ENCODE assay signal across 26 mouse cellular contexts in the genomic region with DNA sequence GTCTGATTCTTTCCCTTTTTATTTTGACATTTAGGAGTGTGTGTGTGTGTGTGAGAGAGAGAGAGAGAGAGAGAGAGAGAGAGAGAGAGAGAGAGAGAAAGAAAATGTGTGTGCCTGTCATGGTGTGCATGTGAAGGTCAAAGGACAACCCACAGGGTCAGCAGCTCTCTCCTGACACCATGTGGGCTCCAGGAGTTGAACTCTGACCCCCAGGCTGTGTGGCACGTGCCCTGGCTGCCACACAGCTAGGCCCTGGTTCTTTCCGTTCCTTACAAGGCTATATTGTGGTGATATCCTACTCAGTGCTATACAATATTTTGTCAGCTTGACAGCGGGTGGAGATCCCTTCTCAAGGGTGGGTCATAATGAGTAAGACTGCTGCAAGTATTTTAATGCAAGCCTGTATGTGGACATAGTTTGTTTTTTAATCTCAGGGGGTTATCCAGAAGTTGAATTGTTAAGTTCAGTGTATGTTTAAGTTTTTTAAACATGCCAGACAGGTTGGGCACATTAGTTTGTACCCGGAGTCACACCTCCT. TPM values are rescaled to one million over a fixed set of nuclear protein-coding genes. Genes with fewer than 3 reads are reported as not detected.
A peak's percentile ranks its signal among the peaks of the same experiment; 100 is the strongest.
DNase-seq lines count a peak whose midpoint lies in the region; ATAC-seq lines count a peak whose summit lies in the region.
"Had no signal": no experiment of that assay in that cellular context is flagged by ENCODE, and none has a peak within 500 bp of the region (broad histone marks: within the 10 kb centered on the region; RNA-seq: fewer than 3 reads in every experiment).

No protein-coding gene starts in this region.

- H3K4me2 ChIP-seq in liver, embryonic 11.5 days = no peak overlapping the region
- no peak overlapping the region for H3K4me2 ChIP-seq in liver, embryonic 16.5 days (ENCODE audit: low read depth, low read length)
- H3K4me2 ChIP-seq: embryonic facial prominence, embryonic 15.5 days; heart, embryonic 13.5 days; hindbrain, embryonic 12.5 days; limb, embryonic 13.5 days; lung, embryonic 14.5 days; midbrain, embryonic 15.5 days; neural tube, embryonic 12.5 days had no signal

- H3K36me3 ChIP-seq in liver, embryonic 11.5 days (ENCODE audit: control insufficient read depth, insufficient read depth, low read length) = no peaks in the 10 kb centered on the region
- H3K36me3 ChIP-seq in liver, embryonic 16.5 days (ENCODE audit: control insufficient read depth, insufficient read depth) = no peaks in the 10 kb centered on the region
- H3K36me3 ChIP-seq: embryonic facial prominence, embryonic 15.5 days; heart, embryonic 13.5 days; hindbrain, embryonic 12.5 days; limb, embryonic 13.5 days; midbrain, embryonic 15.5 days; neural tube, embryonic 12.5 days had no signal

- WGBS in liver, embryonic 11.5 days = 59% methylated on average over 4 of the region's 4 CpGs
- 68% methylated on average over 4 of the region's 4 CpGs for WGBS in liver, embryonic 16.5 days (ENCODE audit: insufficient replicate concordance)

- intact Hi-C loops in heart, postnatal 14 days (cut with DNase I) = loop anchor here (5.0 to 10.0 kb wide), 2 partner anchors 275 to 373 kb away; a partner anchor contains a TSS

- H3K9me3 ChIP-seq in liver, embryonic 11.5 days (ENCODE audit: control insufficient read depth, low read length) = no peaks in the 10 kb centered on the region
- H3K9me3 ChIP-seq in liver, embryonic 16.5 days (replicated peaks; ENCODE audit: control insufficient read depth, low read length) = no peaks in the 10 kb centered on the region
- H3K9me3 ChIP-seq: embryonic facial prominence, embryonic 15.5 days; heart, embryonic 13.5 days; hindbrain, embryonic 12.5 days; limb, embryonic 13.5 days; megakaryocyte, embryonic 14.5 days; midbrain, embryonic 15.5 days; neural tube, embryonic 12.5 days had no signal

- no peaks in the 10 kb centered on the region for H3K4me1 ChIP-seq in liver, embryonic 11.5 days (replicated peaks; ENCODE audit: control insufficient read depth, insufficient read depth, low read length)
- no peaks in the 10 kb centered on the region for H3K4me1 ChIP-seq in liver, embryonic 16.5 days (ENCODE audit: control insufficient read depth, low read depth, low read length)
- H3K4me1 ChIP-seq: embryonic facial prominence, embryonic 15.5 days; limb, embryonic 13.5 days; midbrain, embryonic 15.5 days; neural tube, embryonic 12.5 days had no signal

- H3K27ac ChIP-seq in liver, embryonic 11.5 days (ENCODE audit: low read depth, low read length) = no peak overlapping the region
- H3K27ac ChIP-seq in liver, embryonic 16.5 days (ENCODE audit: low read length) = no peak overlapping the region
- H3K27ac ChIP-seq: embryonic facial prominence, embryonic 15.5 days; heart, adult 2 months; heart, embryonic 13.5 days; hindbrain, embryonic 12.5 days; kidney, postnatal 0 days; limb, embryonic 13.5 days; midbrain, embryonic 15.5 days; neural tube, embryonic 12.5 days had no signal

- no peak for ATAC-seq in liver, embryonic 11.5 days (replicated peaks; ENCODE audit: low FRiP score)
- 0 out of 2 replicates have a peak, but pooled peaks have one; percentile 56 for ATAC-seq in liver, embryonic 16.5 days (ENCODE audit: low read depth)
- ATAC-seq: forebrain, embryonic 14.5 days; midbrain, embryonic 15.5 days had no signal

- H3K27me3 ChIP-seq in liver, embryonic 11.5 days (replicated peaks; ENCODE audit: control insufficient read depth, insufficient read depth, low read length) = no peaks in the 10 kb centered on the region
- no peaks in the 10 kb centered on the region for H3K27me3 ChIP-seq in liver, embryonic 16.5 days (ENCODE audit: control insufficient read depth, insufficient read depth, low read depth, low read length)
- H3K27me3 ChIP-seq: embryonic facial prominence, embryonic 15.5 days; heart, embryonic 13.5 days; hindbrain, embryonic 12.5 days; limb, embryonic 13.5 days; midbrain, embryonic 15.5 days; neural tube, embryonic 12.5 days had no signal

- DNase-seq in liver = peak; percentile 30
- no peak for DNase-seq in liver, embryonic 11.5 days (ENCODE audit: low spot score)
- DNase-seq in kidney, adult 8-10 months = peak; percentile 59 to 73
- peak; percentile 71 to 85 for DNase-seq in kidney, postnatal 25 days
- no peak for DNase-seq in spleen, adult 12 weeks (ENCODE audit: low spot score)
- DNase-seq in heart, postnatal 14 days = no peak
- no peak for DNase-seq in cerebellum, adult 9-10 months
- DNase-seq: adrenal gland, postnatal 25 days; cerebellum, adult 9-11 months; gastrocnemius, postnatal 25 days; heart, adult 2 months; lung, embryonic 14.5 days; lung, postnatal 36 days; right cerebral cortex, postnatal 14 days; spleen, adult 18-20 months; thymus, postnatal 14 days had no signal

- no peak overlapping the region for H3K9ac ChIP-seq in liver, embryonic 11.5 days (ENCODE audit: low read depth, low read length)
- no peak overlapping the region for H3K9ac ChIP-seq in liver, embryonic 16.5 days (ENCODE audit: low read depth, low read length)
- H3K9ac ChIP-seq: embryonic facial prominence, embryonic 15.5 days; heart, embryonic 13.5 days; hindbrain, embryonic 12.5 days; limb, embryonic 13.5 days; lung, embryonic 14.5 days; midbrain, embryonic 15.5 days; neural tube, embryonic 12.5 days had no signal

- H3K4me3 ChIP-seq in liver, embryonic 11.5 days (ENCODE audit: low read depth, low read length) = no peak overlapping the region
- no peak overlapping the region for H3K4me3 ChIP-seq in liver, embryonic 16.5 days (ENCODE audit: low read depth, low read length)
- H3K4me3 ChIP-seq: embryonic facial prominence, embryonic 15.5 days; heart, adult 2 months; heart, embryonic 13.5 days; hindbrain, embryonic 12.5 days; limb, embryonic 13.5 days; megakaryocyte, embryonic 14.5 days; midbrain, embryonic 15.5 days; neural tube, embryonic 12.5 days had no signal

RNA-seq across cellular contexts. Expression of a gene that starts 49.3 kb away (rescaled TPM):
- 14.8 and 17.0 TPM in 2 replicates for polyA plus RNA-seq in liver, embryonic 11.5 days (2014; fragmentation: Nextera tagmentation; extraction: Ambion mirVana)
- polyA plus RNA-seq in liver, embryonic 16.5 days (2015; fragmentation: Nextera tagmentation; extraction: Ambion mirVana) = 21.1 and 24.3 TPM in 2 replicates
- total RNA-seq in heart, postnatal 14 days (2021) = 10 to 100 TPM; 12.6 to 14.4 TPM

Comparison
In these comparisons a context has a peak if more than half of its experiments do, and no peak if none do; other contexts are left out.
1. DNase-seq: peak in liver (single experiment), kidney, adult 8-10 months (2 of 2) and kidney, postnatal 25 days (2 of 2); none in liver, embryonic 11.5 days (single experiment), spleen, adult 12 weeks (single experiment), heart, postnatal 14 days (0 of 2) and cerebellum, adult 9-10 months (single experiment).